Mouse (Mus musculus) heart, postnatal 0 days (tissue): Measurements from ENCODE around the gene Fcho2. TPM values are rescaled to one million over a fixed set of nuclear protein-coding genes. Genes with fewer than 3 reads are reported as not detected.

Experiments used
- ATAC-seq: fragments of 200-750 bp; cut with Nextera tagmentation; 2 replicates; pipeline ENCODE4 v1.8.0; 2017; ENCODE audit warnings: low read depth, moderate number of reproducible peaks, moderate library complexity; ENCODE audit not compliant: insufficient read depth
- DNase-seq: peaks from one replicate; pipeline ENCODE4 v3.0.0-alpha.2; 2016; ENCODE audit warnings: low spot score
- H3K27ac ChIP-seq: fragments of 300-500 bp; sonication (generic); 2 replicates; pipeline ENCODE4 v1.5.1; 2014; ENCODE audit warnings: low read depth, mild to moderate bottlenecking
- H3K27me3 ChIP-seq: fragments of 300-500 bp; sonication (generic); 2 replicates; pipeline ENCODE4 v1.6.1; 2014; ENCODE audit warnings: low read length, mixed read lengths; ENCODE audit not compliant: control insufficient read depth, insufficient read depth
- H3K36me3 ChIP-seq: fragments of 300-500 bp; sonication (generic); replicated peaks from 2 replicates; pipeline ENCODE4 v1.6.1; 2014; ENCODE audit warnings: low read length, mixed read lengths; ENCODE audit not compliant: control insufficient read depth, insufficient read depth
- H3K4me1 ChIP-seq: fragments of 300-500 bp; sonication (generic); 2 replicates; pipeline ENCODE4 v1.6.1; 2014; ENCODE audit warnings: antibody characterized with exemption; ENCODE audit not compliant: control insufficient read depth, insufficient read depth
- H3K4me2 ChIP-seq: fragments of 300-500 bp; sonication (generic); 2 replicates; pipeline ENCODE4 v1.6.1; 2014; ENCODE audit warnings: low read depth, mild to moderate bottlenecking, low read length, moderate library complexity
- H3K4me3 ChIP-seq: fragments of 300-500 bp; sonication (generic); 2 replicates; pipeline ENCODE4 v1.5.1; 2014; ENCODE audit warnings: low read depth, low read length
- H3K9ac ChIP-seq: fragments of 300-500 bp; sonication (generic); replicated peaks from 2 replicates; pipeline ENCODE4 v1.6.1; 2014; ENCODE audit warnings: low read depth, low read length, mixed read lengths
- H3K9me3 ChIP-seq: fragments of 300-500 bp; sonication (generic); replicated peaks from 2 replicates; pipeline ENCODE4 v1.6.1; 2016; ENCODE audit warnings: low read length; ENCODE audit not compliant: control insufficient read depth
- CTCF ChIP-seq: IDR thresholded peaks from 2 replicates; pipeline ENCODE4 v1.5.1; 2016; ENCODE audit warnings: antibody characterized with exemption, control low read depth, low read depth
- EP300 ChIP-seq: IDR thresholded peaks from 2 replicates; pipeline ENCODE4 v1.6.1; 2016; ENCODE audit warnings: antibody characterized with exemption, low read depth
- WGBS: fragments of 180-500 bp; shearing (Covaris S2); extraction: QIAGEN DNeasy Blood & Tissue Kit; methylation state at CpG from one replicate; pipeline ENCODE4 v1.1.7; 2014; 5-methylcytosine and 5-hydroxymethylcytosine counted together
- polyA plus RNA-seq: library from polyadenylated mRNA; unstranded; fragments of >200 nt; fragmentation: Nextera tagmentation; extraction: Ambion mirVana; gene quantifications from 2 replicates; pipeline ENCODE4 v1.2.1, GENCODE M21; 2015
- total RNA-seq: library from RNA; depleted of rRNA; stranded (reverse); fragments of >200 nt; gene quantifications from 2 replicates; pipeline ENCODE4 v1.2.3, GENCODE M21; 2014; ENCODE audit warnings: low replicate concordance; rRNA removed

Fcho2 gene
- total and polyA plus RNA-seq, 2 experiments from 2014 or later: 18.5 to 20.6 TPM

DNA sequence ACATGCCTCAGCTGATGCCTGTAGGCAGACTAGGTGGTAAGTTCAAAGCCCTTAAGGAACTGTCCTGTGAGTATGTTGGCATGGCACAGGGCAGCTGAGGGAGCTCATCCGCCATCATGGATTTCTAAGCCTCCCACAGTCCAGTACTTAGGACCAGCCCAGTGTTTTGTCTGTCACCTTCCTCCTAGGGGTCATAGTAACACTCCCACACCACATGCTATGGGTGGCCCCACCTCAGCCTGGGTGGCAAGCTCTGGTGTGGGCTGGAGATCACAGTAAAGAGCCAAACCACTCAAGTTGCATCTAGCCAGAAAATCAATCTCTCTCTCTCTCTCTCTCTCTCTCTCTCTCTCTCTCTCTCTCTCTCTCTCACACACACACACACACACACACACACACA lies 136.0 kb downstream of the Fcho2 start:
- TF ChIP-seq EP300 (no peak), CTCF (no peak)
- H3K27ac ChIP-seq: no peak overlapping the region
- no peaks in the 10 kb centered on the region for H3K4me1 ChIP-seq
- no peaks in the 10 kb centered on the region for H3K27me3 ChIP-seq
- no peak for DNase-seq
- no peaks in the 10 kb centered on the region for H3K36me3 ChIP-seq
- no peak overlapping the region for H3K4me2 ChIP-seq
- no peak overlapping the region for H3K9ac ChIP-seq
- no peak overlapping the region for H3K4me3 ChIP-seq
- no peaks in the 10 kb centered on the region for H3K9me3 ChIP-seq
- no peak for ATAC-seq
- WGBS: 93% methylated on average over 1 of the region's 1 CpGs

DNA sequence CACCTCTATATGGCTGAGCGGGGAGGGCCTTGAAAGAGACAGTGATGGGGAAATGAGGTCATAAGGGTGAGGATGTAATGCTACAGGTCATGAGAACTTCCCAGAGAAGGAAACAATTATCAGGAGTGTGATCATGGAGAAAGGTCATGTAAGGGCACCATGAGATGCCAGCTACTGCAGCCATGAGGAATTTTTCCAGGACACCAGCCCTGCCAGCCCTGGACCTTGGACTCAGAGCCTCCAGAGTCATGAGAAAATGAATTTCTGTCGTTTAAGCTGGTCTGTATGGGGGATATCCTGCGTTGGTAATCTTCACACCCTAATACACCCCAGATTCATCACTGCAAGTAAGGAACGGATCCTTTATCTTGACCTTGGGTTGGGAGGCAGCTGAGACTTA lies 141.3 kb downstream of the Fcho2 start:
- H3K4me2 ChIP-seq: no peak overlapping the region
- ATAC-seq (no peak), DNase-seq (no peak)
- 65% methylated on average over 4 of the region's 4 CpGs for WGBS
- no peaks in the 10 kb centered on the region for H3K36me3 ChIP-seq
- H3K9me3 ChIP-seq: no peaks in the 10 kb centered on the region
- no peak overlapping the region for H3K9ac ChIP-seq
- no peaks in the 10 kb centered on the region for H3K27me3 ChIP-seq
- TF ChIP-seq CTCF: no peak
- TF ChIP-seq EP300: no peak
- H3K4me1 ChIP-seq: no peaks in the 10 kb centered on the region
- H3K4me3 ChIP-seq: no peak overlapping the region
- H3K27ac ChIP-seq: no peak overlapping the region

Other genes starting within 250 kb of the Fcho2 start
- gene Tmem174, start 178.0 kb downstream of the Fcho2 start, total RNA-seq: not detected in 2 replicates
- not detected in 2 replicates for gene Tmem174, start 178.0 kb downstream of the Fcho2 start, polyA plus RNA-seq
- 3.8 and 5.4 TPM in 2 replicates for gene Tmem171, start 120.6 kb downstream of the Fcho2 start, total RNA-seq
- gene Tmem171, start 120.6 kb downstream of the Fcho2 start, polyA plus RNA-seq: 3.6 and 3.8 TPM in 2 replicates
- 55.7 and 63.4 TPM in 2 replicates for gene Tnpo1, start 110.9 kb upstream of the Fcho2 start, total RNA-seq
- 20.5 and 22.6 TPM in 2 replicates for gene Tnpo1, start 110.9 kb upstream of the Fcho2 start, polyA plus RNA-seq
- not detected in 2 replicates for gene 1700024P04Rik, start 169.1 kb upstream of the Fcho2 start, total RNA-seq
- gene 1700024P04Rik, start 169.1 kb upstream of the Fcho2 start, polyA plus RNA-seq: not detected in 2 replicates